Mouse (Mus musculus) myocyte (in vitro differentiated cells): ENCODE measurements around the gene Gm49337. TPM values are rescaled to one million over a fixed set of nuclear protein-coding genes. Genes with fewer than 3 reads are reported as not detected.

ENCODE experiments used
- H3K27me3 ChIP-seq: one replicate; pipeline ENCODE4 v1.6.1; 2011; ENCODE audit not compliant: control insufficient read depth, insufficient read depth, insufficient read length
- H3K36me3 ChIP-seq: one replicate; pipeline ENCODE4 v1.6.1; 2011; ENCODE audit not compliant: control insufficient read depth, insufficient read depth
- H3K4me2 ChIP-seq: one replicate; pipeline ENCODE4 v1.6.1; 2011; ENCODE audit warnings: low read depth, control low read depth
- H3K4me3 ChIP-seq: one replicate; pipeline ENCODE4 v1.5.1; 2011; ENCODE audit warnings: mild to moderate bottlenecking, control low read depth, moderate library complexity
- H3K79me2 ChIP-seq: one replicate; pipeline ENCODE4 v1.6.1; 2011; ENCODE audit not compliant: control insufficient read depth, insufficient read depth
- H3ac ChIP-seq: one replicate; pipeline ENCODE4 v1.6.1; 2011; ENCODE audit not compliant: control insufficient read depth, insufficient read length
- CEBPB ChIP-seq: IDR thresholded peaks from 2 replicates; pipeline ENCODE4 v1.6.1; 2011; ENCODE audit warnings: mild to moderate bottlenecking, moderate library complexity; ENCODE audit not compliant: poor library complexity, insufficient read depth, severe bottlenecking
- E2F4 ChIP-seq: IDR thresholded peaks from one replicate; pipeline ENCODE4 v1.6.1; 2011; ENCODE audit warnings: mild to moderate bottlenecking, control low read depth, moderate library complexity; ENCODE audit not compliant: insufficient read depth
- MAX ChIP-seq: IDR thresholded peaks from one replicate; pipeline ENCODE4 v1.6.1; 2011; ENCODE audit warnings: low read depth, mild to moderate bottlenecking, control low read depth
- MYOD1 ChIP-seq, 3 experiments: IDR thresholded peaks; one replicate each; pipeline ENCODE4 v1.6.1; 2011; ENCODE audit warnings: control low read depth in 2 of 3, low read depth in 2 of 3, mild to moderate bottlenecking in 2 of 3, moderate library complexity in 1 of 3; ENCODE audit not compliant: insufficient read length in 2 of 3, control insufficient read depth in 1 of 3
- POLR2A ChIP-seq: IDR thresholded peaks from one replicate; pipeline ENCODE4 v1.6.1; 2011; ENCODE audit warnings: low read depth, mild to moderate bottlenecking, control low read depth, moderate library complexity; ENCODE audit not compliant: insufficient read length
- POLR2AphosphoS2 ChIP-seq: IDR thresholded peaks from one replicate; pipeline ENCODE4 v1.6.1; 2011; ENCODE audit warnings: low read depth, control low read depth; ENCODE audit not compliant: insufficient read length
- SRF ChIP-seq: IDR thresholded peaks from one replicate; pipeline ENCODE4 v1.6.1; 2011; ENCODE audit warnings: low read depth; ENCODE audit not compliant: control insufficient read depth, insufficient read length
- TCF12 ChIP-seq: IDR thresholded peaks from one replicate; pipeline ENCODE4 v1.6.1; 2011; ENCODE audit warnings: mild to moderate bottlenecking, control low read depth; ENCODE audit not compliant: poor library complexity, insufficient read depth, severe bottlenecking
- TCF3 ChIP-seq: IDR thresholded peaks from one replicate; pipeline ENCODE4 v1.6.1; 2011; ENCODE audit warnings: low read depth, control low read depth; ENCODE audit not compliant: insufficient read length
- USF1 ChIP-seq: IDR thresholded peaks from one replicate; pipeline ENCODE4 v1.6.1; 2011; ENCODE audit warnings: low read depth, mild to moderate bottlenecking, control low read depth, moderate library complexity
- polyA plus RNA-seq: library from polyadenylated mRNA; unstranded; fragments of >200 nt; fragmentation: generic; extraction: Trizol; gene quantifications from one replicate; pipeline ENCODE4 v1.2.1, GENCODE M21; 2012; ENCODE audit warnings: missing spikeins

The Gm49337 gene
- polyA plus RNA-seq, 1 experiment = not detected

DNA sequence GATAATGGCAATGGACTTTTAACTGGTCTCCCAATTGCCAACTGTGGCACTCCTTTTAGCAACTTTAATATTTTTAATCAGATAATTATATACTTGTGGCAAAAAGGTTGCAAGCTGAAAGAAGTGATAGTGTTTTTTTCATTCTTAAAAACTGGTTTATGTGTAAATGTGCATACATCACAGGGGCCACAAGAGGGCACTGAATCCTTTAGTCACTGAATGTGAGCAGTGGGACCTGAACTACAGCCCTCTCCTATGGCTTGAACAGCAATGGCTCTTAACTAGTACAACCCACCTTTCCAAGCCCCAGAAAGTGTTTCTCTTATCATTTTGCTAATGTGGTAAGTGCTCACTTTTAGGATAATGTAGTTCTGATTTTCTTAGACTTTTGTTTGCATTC, 168.9 kb downstream of the Gm49337 start:
- no peak overlapping the region for H3ac ChIP-seq
- H3K79me2 ChIP-seq = peaks cover 4% of the 10 kb centered on the region
- no peak overlapping the region for H3K4me3 ChIP-seq
- H3K27me3 ChIP-seq = no peaks in the 10 kb centered on the region
- no peaks in the 10 kb centered on the region for H3K36me3 ChIP-seq
- no peak for TF ChIP-seq TCF3
- TF ChIP-seq SRF = no peak
- no peak for TF ChIP-seq TCF12
- TF ChIP-seq CEBPB = no peak
- no peak for TF ChIP-seq MYOD1 (IDR thresholded peaks at IDR 0.05; ENCODE audit: control insufficient read depth in 1 of 3, insufficient read length in 2 of 3, low read depth in 2 of 3)
- TF ChIP-seq E2F4 = no peak
- no peak for TF ChIP-seq POLR2A
- TF ChIP-seq MAX = no peak
- TF ChIP-seq POLR2AphosphoS2 = no peak
- no peak for TF ChIP-seq USF1
- H3K4me2 ChIP-seq = no peak overlapping the region

Other genes with a start within 250 kb of the Gm49337 start
- 0.01 TPM for gene Dmbx1, start 233.5 kb upstream of the Gm49337 start, polyA plus RNA-seq
- 0.08 TPM for gene Faah, start 155.5 kb upstream of the Gm49337 start, polyA plus RNA-seq
- 23.7 TPM for gene Nsun4, start 119.5 kb upstream of the Gm49337 start, polyA plus RNA-seq
- 835 TPM for gene Uqcrh, start 98.3 kb upstream of the Gm49337 start, polyA plus RNA-seq
- gene Lrrc41, start 98.1 kb upstream of the Gm49337 start, polyA plus RNA-seq = 36.1 TPM
- gene Rad54l, start 49.7 kb upstream of the Gm49337 start, polyA plus RNA-seq = 2.2 TPM
- gene Pomgnt1, start 49.5 kb upstream of the Gm49337 start, polyA plus RNA-seq = 75.9 TPM
- gene Lurap1, start 22.0 kb upstream of the Gm49337 start, polyA plus RNA-seq = 1.5 TPM
- 0.16 TPM for gene Tspan1, start 5.8 kb upstream of the Gm49337 start, polyA plus RNA-seq
- gene 1700042G07Rik, start within 50 bp of the Gm49337 start, polyA plus RNA-seq = not detected
- gene Pik3r3, start 48.2 kb downstream of the Gm49337 start, polyA plus RNA-seq = 5.7 TPM